Mouse (Mus musculus): Measurements from ENCODE around the gene Ado. TPM values are rescaled to one million over a fixed set of nuclear protein-coding genes. Genes with fewer than 3 reads are reported as not detected.

The Ado gene
- polyA plus RNA-seq, 1 experiment from 2014 or later: 69.9 TPM

DNA sequence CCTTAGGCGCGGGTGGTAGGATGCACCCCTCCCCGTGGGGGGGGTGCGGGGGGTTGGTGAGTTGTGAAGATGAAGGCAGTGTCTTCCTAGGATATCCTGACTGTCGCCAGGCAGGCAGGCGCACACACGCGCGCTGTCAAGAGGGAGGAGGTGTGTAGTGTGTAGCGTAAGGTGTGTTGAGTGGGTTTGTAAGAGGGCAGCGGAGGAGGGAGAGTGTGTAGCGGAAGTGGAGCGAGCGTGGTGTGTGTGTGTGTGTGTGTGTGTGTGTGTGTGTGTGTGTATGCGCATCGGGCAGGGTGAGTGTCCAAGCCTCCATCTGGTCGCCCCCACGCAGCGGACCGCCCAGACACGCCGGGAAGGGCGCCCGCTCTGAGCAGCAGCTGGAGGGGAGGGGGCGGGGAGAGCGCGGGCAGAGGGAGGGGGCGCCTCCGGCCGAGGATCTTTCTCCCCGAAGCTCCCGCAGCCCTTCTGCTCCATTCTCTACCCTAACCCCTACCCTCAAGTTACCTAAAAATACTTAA is 12.1 kb downstream of the Ado start:
- Histone ChIP-seq H3K36me3 (ENCODE audit: insufficient read depth) (no peaks in the 10 kb centered on the region), H3K27ac (ENCODE audit: low read depth) (no peak overlapping the region), H3K4me3 (ENCODE audit: low read depth, low read length) (peak overlapping the region; percentile 55), H3K4me1 (ENCODE audit: insufficient read depth) (peaks cover 5% of the 10 kb centered on the region; the same call in 1 of the 2 replicates), H3K4me2 (peak overlapping the region; percentile 98), H3K27me3 (ENCODE audit: insufficient read depth, low read length) (peaks cover 79% of the 10 kb centered on the region), H3K9ac (peak overlapping the region; percentile 36), H3K9me3 (ENCODE audit: low read depth, low read length) (no peaks in the 10 kb centered on the region)
- no peak for TF ChIP-seq CTCF (IDR thresholded peaks at IDR 0.05; ENCODE audit: low read depth)
- DNase-seq (peak; percentile 42), ATAC-seq (ENCODE audit: insufficient read depth) (peak; percentile 37)
- WGBS: under 1% methylated on average over 26 of the region's 32 CpGs

- H3K4me1 ChIP-seq (ENCODE audit: insufficient read depth): peaks cover 5% of the 10 kb centered on the region; the same call in 1 of the 2 replicates
- H3K9me3 ChIP-seq (ENCODE audit: low read depth, low read length): no peaks in the 10 kb centered on the region
- H3K27me3 ChIP-seq (ENCODE audit: insufficient read depth, low read length): peaks cover 75% of the 10 kb centered on the region
- under 1% methylated on average over 35 of the region's 35 CpGs for WGBS
- peak overlapping the region; percentile 55 for H3K4me3 ChIP-seq (ENCODE audit: low read depth, low read length)
- H3K9ac ChIP-seq: no peak overlapping the region
- TF ChIP-seq CTCF (IDR thresholded peaks at IDR 0.05; ENCODE audit: low read depth): peak; percentile 61
- DNase-seq: peak; percentile 88
- ATAC-seq (ENCODE audit: insufficient read depth): peak; percentile 35
- H3K27ac ChIP-seq (ENCODE audit: low read depth): no peak overlapping the region
- peak overlapping the region; percentile 98 for H3K4me2 ChIP-seq
- H3K36me3 ChIP-seq (ENCODE audit: insufficient read depth): no peaks in the 10 kb centered on the region
Measured at GRCm38 (mm10) chr10:67535972-67536371, 12.8 kb downstream of the Ado start.

DNA sequence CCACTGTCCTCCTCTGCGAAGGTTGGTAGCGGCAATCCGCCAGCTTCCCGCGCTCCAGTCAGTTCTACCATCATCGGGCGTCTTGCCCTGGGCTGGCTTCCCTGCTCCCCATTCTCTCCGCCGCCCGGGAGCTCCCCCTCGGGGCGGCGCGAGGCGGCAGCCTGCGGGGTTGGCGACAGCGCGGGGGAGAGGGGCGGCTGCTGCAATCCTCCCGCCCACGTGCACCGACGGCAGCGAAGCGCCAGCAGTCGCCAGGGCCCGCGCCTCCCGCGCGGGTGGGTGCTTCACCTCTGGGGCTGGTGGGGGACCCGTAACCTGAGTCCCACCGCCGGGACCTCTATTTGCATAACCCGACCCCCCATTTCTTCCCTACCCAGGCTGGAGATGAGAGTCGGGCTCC is 13.5 kb downstream of the Ado start, which contains the start of gene Egr2:
Egr2 (plus strand) TSS at position 220 of the 400 bp plus-strand sequence.
- Histone ChIP-seq H3K4me3 (ENCODE audit: low read depth, low read length) (peak within 1 kb of the TSS; percentile 55), H3K27me3 (ENCODE audit: insufficient read depth, low read length) (peaks cover 69% of the 10 kb centered on the region), H3K9ac (no peak within 1 kb of the TSS; the same call in 1 of the 2 replicates), H3K27ac (ENCODE audit: low read depth) (no peak within 1 kb of the TSS), H3K4me1 (ENCODE audit: insufficient read depth) (peaks cover 5% of the 10 kb centered on the region; the same call in 1 of the 2 replicates), H3K4me2 (peak within 1 kb of the TSS; percentile 98), H3K9me3 (ENCODE audit: low read depth, low read length) (no peaks in the 10 kb centered on the region), H3K36me3 (ENCODE audit: insufficient read depth) (no peaks in the 10 kb centered on the region)
- TF ChIP-seq CTCF (IDR thresholded peaks at IDR 0.05; ENCODE audit: low read depth): no peak
- ATAC-seq (ENCODE audit: insufficient read depth) (no peak), DNase-seq (peak; percentile 49)
- WGBS: 1% methylated on average over 31 of the region's 37 CpGs

- Histone ChIP-seq H3K9me3 (ENCODE audit: low read depth, low read length) (no peaks in the 10 kb centered on the region), H3K27me3 (ENCODE audit: insufficient read depth, low read length) (peaks cover 29% of the 10 kb centered on the region), H3K4me1 (ENCODE audit: insufficient read depth) (no peaks in the 10 kb centered on the region), H3K27ac (ENCODE audit: low read depth) (no peak overlapping the region), H3K9ac (no peak overlapping the region), H3K4me3 (ENCODE audit: low read depth, low read length) (no peak overlapping the region), H3K4me2 (no peak overlapping the region), H3K36me3 (ENCODE audit: insufficient read depth) (no peaks in the 10 kb centered on the region)
- ATAC-seq (ENCODE audit: insufficient read depth) (no peak), DNase-seq (no peak)
- TF ChIP-seq CTCF (IDR thresholded peaks at IDR 0.05; ENCODE audit: low read depth): no peak
- WGBS: 63% methylated on average over 4 of the region's 4 CpGs
Measured at GRCm38 (mm10) chr10:67529769-67530168, 19.0 kb downstream of the Ado start.

DNA sequence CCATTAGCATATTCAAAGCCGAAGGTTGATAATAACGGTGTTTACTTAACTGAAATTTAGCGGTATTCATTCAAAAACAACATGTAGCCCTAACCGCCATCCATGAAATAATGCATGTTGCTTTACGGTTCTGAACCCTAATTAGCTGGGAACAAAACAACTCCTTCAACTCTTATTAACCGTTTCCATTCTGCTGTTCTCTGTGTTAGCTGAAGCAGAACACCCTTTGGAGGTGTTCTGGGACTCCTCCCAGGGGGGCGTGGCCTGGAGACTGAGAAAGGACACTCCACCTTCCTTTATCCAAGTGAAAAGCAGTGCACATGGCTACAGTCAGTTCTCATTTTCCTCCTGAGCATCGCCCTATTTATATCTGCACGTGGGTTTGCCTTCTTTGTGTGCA is 22.3 kb downstream of the Ado start:
- no peak for DNase-seq

GRCm38 (mm10) chr10:67524694-67525093 is 24.1 kb downstream of the Ado start:
- Histone ChIP-seq H3K36me3 (ENCODE audit: insufficient read depth) (no peaks in the 10 kb centered on the region), H3K4me3 (ENCODE audit: low read depth, low read length) (no peak overlapping the region), H3K27me3 (ENCODE audit: insufficient read depth, low read length) (no peaks in the 10 kb centered on the region), H3K27ac (ENCODE audit: low read depth) (no peak overlapping the region), H3K4me1 (ENCODE audit: insufficient read depth) (no peaks in the 10 kb centered on the region), H3K9ac (no peak overlapping the region), H3K4me2 (no peak overlapping the region), H3K9me3 (ENCODE audit: low read depth, low read length) (no peaks in the 10 kb centered on the region)
- no peak for TF ChIP-seq CTCF (IDR thresholded peaks at IDR 0.05; ENCODE audit: low read depth)
- ATAC-seq (ENCODE audit: insufficient read depth): no peak
- 70% methylated on average over 7 of the region's 7 CpGs for WGBS
- DNase-seq: no peak

More for the DNA sequence above, 22.3 kb downstream of the Ado start:
- no peak overlapping the region for H3K4me3 ChIP-seq (ENCODE audit: low read depth, low read length)
- 0 out of 2 replicates have a peak, but pooled peaks cover 4% of the 10 kb centered on the region for H3K27me3 ChIP-seq (ENCODE audit: insufficient read depth, low read length)
- TF ChIP-seq CTCF (IDR thresholded peaks at IDR 0.05; ENCODE audit: low read depth): no peak
- no peaks in the 10 kb centered on the region for H3K36me3 ChIP-seq (ENCODE audit: insufficient read depth)
- no peak overlapping the region for H3K4me2 ChIP-seq
- ATAC-seq (ENCODE audit: insufficient read depth): no peak
- H3K9me3 ChIP-seq (ENCODE audit: low read depth, low read length): no peaks in the 10 kb centered on the region
- 74% methylated on average over 9 of the region's 9 CpGs for WGBS
- no peak overlapping the region for H3K9ac ChIP-seq
- H3K4me1 ChIP-seq (ENCODE audit: insufficient read depth): no peaks in the 10 kb centered on the region
- H3K27ac ChIP-seq (ENCODE audit: low read depth): no peak overlapping the region

- Histone ChIP-seq H3K9ac (no peak overlapping the region), H3K4me3 (ENCODE audit: low read depth, low read length) (no peak overlapping the region), H3K9me3 (ENCODE audit: low read depth, low read length) (no peaks in the 10 kb centered on the region), H3K4me1 (ENCODE audit: insufficient read depth) (no peaks in the 10 kb centered on the region), H3K36me3 (ENCODE audit: insufficient read depth) (no peaks in the 10 kb centered on the region), H3K27me3 (ENCODE audit: insufficient read depth, low read length) (no peaks in the 10 kb centered on the region), H3K4me2 (no peak overlapping the region), H3K27ac (ENCODE audit: low read depth) (no peak overlapping the region)
- TF ChIP-seq CTCF (IDR thresholded peaks at IDR 0.05; ENCODE audit: low read depth): no peak
- no peak for ATAC-seq (ENCODE audit: insufficient read depth)
- DNase-seq: no peak
- 77% methylated on average over 3 of the region's 3 CpGs for WGBS
Measured at GRCm38 (mm10) chr10:67524130-67524529, 24.6 kb downstream of the Ado start.

All from lung, embryonic 14.5 days (tissue).